Mouse (Mus musculus): ENCODE measurements around the gene Lrfn4.

DNA sequence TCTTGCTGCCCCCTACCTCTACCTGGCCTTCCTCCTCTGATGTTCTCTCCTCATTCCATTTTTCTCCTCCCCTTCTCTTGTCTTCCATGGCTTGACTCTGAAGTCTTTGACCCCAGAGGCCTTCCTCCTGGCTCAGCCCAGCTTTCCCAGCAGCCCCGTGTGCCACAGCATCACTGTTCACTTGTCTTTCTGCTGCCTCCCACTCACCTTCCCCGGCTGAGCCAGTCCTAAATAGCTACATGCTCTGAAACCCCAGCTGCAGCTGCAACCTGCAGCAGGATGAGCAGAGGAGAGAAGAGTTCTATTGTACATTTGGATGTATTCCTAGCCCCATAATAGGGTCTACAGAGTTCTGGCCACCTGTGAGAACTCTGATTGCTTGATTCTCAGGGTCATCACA, 28.0 kb downstream of the Lrfn4 start:
- TF ChIP-seq EP300 (IDR thresholded peaks at IDR 0.05; ENCODE audit: insufficient read depth, low read depth, low read length) (no peak), CTCF (IDR thresholded peaks at IDR 0.05; ENCODE audit: low read depth, low read length) (no peak)
